Mouse (Mus musculus) intestine, embryonic 14.5 days (tissue): ENCODE measurements around the gene Fcgr3. TPM values are rescaled to one million over a fixed set of nuclear protein-coding genes. Genes with fewer than 3 reads are reported as not detected.
"Not testable (repeated sequence)": the region's sequence is repeated elsewhere in the genome, so short reads cannot be mapped to it uniquely, and the experiment has no call there.

Experiments used
- ATAC-seq: fragments of 200-750 bp; cut with Nextera tagmentation; replicated peaks from 2 replicates; pipeline ENCODE4 v1.8.0; 2017; ENCODE audit warnings: low read depth, moderate number of reproducible peaks, moderate TSS enrichment, moderate library complexity; ENCODE audit not compliant: low FRiP score, low TSS enrichment
- DNase-seq: peaks from one replicate; pipeline ENCODE4 v3.0.0-alpha.2; 2018; ENCODE audit warnings: low spot score
- H3K27ac ChIP-seq: fragments of 300-500 bp; sonication (generic); 2 replicates; pipeline ENCODE4 v1.5.1; 2014; ENCODE audit warnings: low read depth, mild to moderate bottlenecking, control low read depth
- H3K27me3 ChIP-seq: fragments of 300-500 bp; sonication (generic); replicated peaks from 2 replicates; pipeline ENCODE4 v1.6.1; 2014; ENCODE audit warnings: low read length, control low read depth; ENCODE audit not compliant: control insufficient read depth, insufficient read depth
- H3K36me3 ChIP-seq: fragments of 300-500 bp; sonication (generic); 2 replicates; pipeline ENCODE4 v1.6.1; 2014; ENCODE audit warnings: low read length, control low read depth; ENCODE audit not compliant: control insufficient read depth, insufficient read depth
- H3K4me1 ChIP-seq: fragments of 300-500 bp; sonication (generic); replicated peaks from 2 replicates; pipeline ENCODE4 v1.6.1; 2014; ENCODE audit warnings: low read length, control low read depth, mixed read lengths; ENCODE audit not compliant: control insufficient read depth, insufficient read depth
- H3K4me2 ChIP-seq: fragments of 300-500 bp; sonication (generic); 2 replicates; pipeline ENCODE4 v1.6.1; 2014; ENCODE audit warnings: low read length
- H3K4me3 ChIP-seq: fragments of 300-500 bp; sonication (generic); 2 replicates; pipeline ENCODE4 v1.5.1; 2014; ENCODE audit warnings: low read depth, low read length, control low read depth, mixed read lengths
- H3K9ac ChIP-seq: fragments of 300-500 bp; sonication (generic); 2 replicates; pipeline ENCODE4 v1.6.1; 2014; ENCODE audit warnings: mild to moderate bottlenecking, low read length
- H3K9me3 ChIP-seq: fragments of 300-500 bp; sonication (generic); 2 replicates; pipeline ENCODE4 v1.6.1; 2016; ENCODE audit warnings: low read length, control low read depth; ENCODE audit not compliant: control insufficient read depth
- WGBS: fragments of 180-500 bp; shearing (Covaris S2); extraction: QIAGEN DNeasy Blood & Tissue Kit; methylation state at CpG from one replicate; pipeline ENCODE4 v1.1.7; 2014; 5-methylcytosine and 5-hydroxymethylcytosine counted together
- polyA plus RNA-seq: library from polyadenylated mRNA; unstranded; fragments of >200 nt; fragmentation: Nextera tagmentation; extraction: Ambion mirVana; gene quantifications from 2 replicates; pipeline ENCODE4 v1.2.1, GENCODE M21; 2014

Fcgr3 gene
- polyA plus RNA-seq, 1 experiment from 2014 or later = 10.7 TPM

DNA sequence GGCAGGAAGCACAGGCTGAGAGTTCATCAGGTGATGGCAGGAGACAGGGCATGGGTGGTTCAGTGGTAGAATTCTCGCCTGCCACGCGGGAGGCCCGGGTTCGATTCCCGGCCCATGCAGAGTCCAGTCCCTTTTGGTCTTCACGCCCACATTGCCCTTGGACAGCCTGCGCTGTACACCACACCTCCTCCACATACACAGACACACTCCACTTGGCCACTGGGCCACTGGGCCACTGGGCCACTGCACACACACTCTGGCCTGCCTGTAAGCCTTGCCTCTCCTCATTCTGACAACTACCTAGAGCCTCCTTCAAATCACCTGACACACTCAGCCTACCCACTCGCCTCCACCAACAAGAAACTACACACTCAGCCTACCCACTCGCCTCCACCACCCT, 1.8 kb upstream of the Fcgr3 start:
- H3K27ac ChIP-seq, DNase-seq, H3K9ac ChIP-seq, H3K4me3 ChIP-seq, H3K4me2 ChIP-seq, H3K4me1 ChIP-seq, H3K9me3 ChIP-seq, H3K36me3 ChIP-seq: not testable (repeated sequence)
- 35% methylated on average over 2 of the region's 10 CpGs for WGBS
- peaks cover 32% of the 10 kb centered on the region for H3K27me3 ChIP-seq
- ATAC-seq = peak; percentile 34

DNA sequence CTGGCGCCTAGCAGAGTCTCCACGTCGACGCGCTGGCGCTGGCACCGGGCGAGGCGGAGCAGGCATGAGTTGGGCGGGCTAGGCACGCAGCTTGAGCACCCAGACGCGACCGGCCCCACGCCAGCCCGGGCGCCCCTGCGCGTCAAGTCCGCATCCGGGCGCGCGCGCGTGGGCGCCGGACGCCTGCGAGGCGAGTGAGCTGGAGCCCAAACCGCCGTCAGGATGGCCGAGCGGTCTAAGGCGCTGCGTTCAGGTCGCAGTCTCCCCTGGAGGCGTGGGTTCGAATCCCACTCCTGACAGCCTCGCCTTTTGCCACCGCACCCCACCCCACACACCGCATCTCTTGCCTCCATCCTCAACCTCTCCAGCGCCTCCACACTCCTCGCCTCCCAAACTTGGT, 1.0 kb upstream of the Fcgr3 start:
- H3K36me3 ChIP-seq, H3K4me1 ChIP-seq, H3K9me3 ChIP-seq, DNase-seq, H3K9ac ChIP-seq, H3K27ac ChIP-seq: not testable (repeated sequence)
- 6% methylated on average over 26 of the region's 45 CpGs for WGBS
- peak overlapping the region; percentile 17; the same call in 1 of the 2 replicates for H3K4me3 ChIP-seq
- peaks cover 29% of the 10 kb centered on the region for H3K27me3 ChIP-seq
- H3K4me2 ChIP-seq = peak overlapping the region; percentile 40
- peak; percentile 7 for ATAC-seq

DNA sequence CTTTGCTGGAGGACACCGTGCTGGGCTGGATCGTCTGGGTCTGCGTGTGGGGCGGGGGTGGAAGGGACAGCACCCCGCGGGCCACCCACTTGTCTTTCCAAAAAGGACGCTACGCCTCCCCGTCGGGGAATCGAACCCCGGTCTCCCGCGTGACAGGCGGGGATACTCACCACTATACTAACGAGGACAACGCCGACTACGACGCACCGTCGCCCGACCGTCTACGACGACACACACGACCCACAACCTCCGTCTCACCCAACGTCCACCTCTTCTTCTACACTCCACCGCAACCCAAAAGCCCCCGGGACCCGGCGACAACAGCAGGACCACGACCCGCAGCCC, 480 bp upstream of the Fcgr3 start:
- peak; percentile 55 for ATAC-seq
- not testable (repeated sequence) for H3K36me3 ChIP-seq, DNase-seq, H3K9ac ChIP-seq, H3K4me1 ChIP-seq, H3K27ac ChIP-seq, H3K9me3 ChIP-seq
- peak overlapping the region; percentile 36 for H3K4me2 ChIP-seq
- H3K27me3 ChIP-seq = peaks cover 28% of the 10 kb centered on the region
- 2% methylated on average over 15 of the region's 35 CpGs for WGBS
- peak overlapping the region; percentile 27; the same call in 1 of the 2 replicates for H3K4me3 ChIP-seq

DNA sequence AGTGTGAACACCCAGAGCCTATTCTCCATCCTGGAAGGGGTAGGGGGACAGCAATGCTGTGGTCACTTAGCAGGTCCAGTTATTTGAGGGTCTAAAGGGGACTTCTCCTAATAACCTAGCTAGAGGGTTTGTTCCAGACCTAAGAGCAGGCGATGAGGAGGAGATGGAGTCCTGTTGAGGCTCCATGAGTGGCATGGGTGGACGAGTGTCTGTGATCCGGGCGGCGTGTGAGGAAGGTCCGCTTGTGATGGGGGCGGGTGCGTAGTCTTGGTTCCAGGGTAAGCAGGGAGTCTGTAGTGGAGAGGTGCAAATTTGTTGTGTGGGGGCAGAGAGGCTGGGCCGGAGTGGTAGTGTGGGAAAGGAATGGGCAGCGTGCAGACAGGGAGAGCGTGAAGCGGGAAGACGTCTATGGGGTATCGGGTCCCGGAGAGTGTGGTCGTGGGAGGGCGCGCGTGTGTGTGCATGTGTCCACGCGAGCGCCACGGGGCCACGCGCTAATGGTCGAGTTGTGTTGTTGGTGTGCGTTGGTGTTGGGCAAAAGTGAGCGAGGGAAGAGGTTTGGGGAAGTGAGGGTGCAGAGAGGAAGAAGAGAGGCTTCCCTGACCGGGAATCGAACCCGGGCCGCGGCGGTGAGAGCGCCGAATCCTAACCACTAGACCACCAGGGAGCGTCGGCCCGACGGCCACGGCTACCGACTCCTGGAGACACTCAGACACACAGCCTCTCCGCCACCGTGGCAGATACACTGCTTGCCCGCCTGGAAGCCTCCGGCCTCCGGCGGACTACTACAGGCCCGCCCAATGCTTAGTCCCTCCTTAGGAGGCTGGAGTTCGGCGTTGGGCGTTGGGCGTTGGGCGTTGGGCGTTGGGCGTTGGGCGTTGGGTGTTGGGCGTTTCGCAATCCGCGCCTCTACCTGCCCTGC, 905 bp downstream of the Fcgr3 start:
- not testable (repeated sequence) for H3K9ac ChIP-seq, H3K36me3 ChIP-seq, H3K4me1 ChIP-seq, H3K9me3 ChIP-seq, H3K27ac ChIP-seq
- Histone ChIP-seq H3K4me3 (peak overlapping the region; percentile 26), H3K4me2 (peak overlapping the region; percentile 36), H3K27me3 (peaks cover 19% of the 10 kb centered on the region)
- 8% methylated on average over 36 of the region's 61 CpGs for WGBS
- DNase-seq = peak; percentile 89
- peak; percentile 79 for ATAC-seq

DNA sequence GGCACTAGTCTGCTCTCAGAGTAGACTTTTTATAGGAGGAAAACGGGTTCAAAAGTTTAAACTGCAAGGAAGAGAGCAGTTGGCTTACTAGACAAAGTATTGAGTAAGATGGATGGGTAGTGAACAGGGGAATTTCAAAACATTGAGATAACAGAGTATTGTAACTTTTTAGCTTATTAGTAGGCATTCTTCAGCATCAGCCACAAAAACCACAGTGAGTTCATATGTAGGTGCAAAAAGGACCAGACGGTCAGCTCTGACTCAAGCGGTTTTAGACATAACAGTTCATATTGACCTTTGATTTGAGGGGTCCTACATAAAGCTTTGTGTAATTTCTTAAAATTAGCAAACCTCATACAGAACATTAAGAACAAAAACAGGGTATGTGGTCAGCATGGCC, 3.2 kb downstream of the Fcgr3 start:
- H3K4me2 ChIP-seq = no peak overlapping the region
- WGBS = 83% methylated on average over 3 of the region's 3 CpGs
- H3K27me3 ChIP-seq = peaks cover 15% of the 10 kb centered on the region
- no peak overlapping the region for H3K27ac ChIP-seq
- no peak for ATAC-seq
- H3K9ac ChIP-seq = no peak overlapping the region
- H3K4me3 ChIP-seq = no peak overlapping the region
- DNase-seq = no peak
- no peaks in the 10 kb centered on the region for H3K4me1 ChIP-seq
- H3K36me3 ChIP-seq = no peaks in the 10 kb centered on the region
- H3K9me3 ChIP-seq = no peaks in the 10 kb centered on the region

DNA sequence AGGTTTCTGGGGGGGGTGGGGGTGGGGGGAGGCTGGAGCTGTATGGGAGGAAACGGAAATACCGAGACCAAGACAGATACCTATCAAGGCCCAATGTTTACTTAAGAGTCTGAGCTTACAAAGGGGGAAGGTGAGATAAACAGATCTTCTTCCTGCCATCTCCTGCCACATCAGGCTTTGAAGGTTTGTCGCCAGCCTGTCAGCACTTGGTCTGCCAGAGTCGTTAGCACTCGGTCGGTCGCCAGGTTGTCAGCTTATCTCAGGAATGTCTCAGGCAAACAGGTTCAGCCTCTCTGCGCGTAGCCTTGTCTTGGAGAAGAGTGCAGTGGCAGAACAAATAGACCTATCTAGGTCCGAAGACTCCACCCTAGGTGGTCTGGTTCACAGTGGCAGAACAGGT, 4.3 kb downstream of the Fcgr3 start:
- Histone ChIP-seq H3K27me3 (peaks cover 12% of the 10 kb centered on the region), H3K36me3 (no peaks in the 10 kb centered on the region), H3K4me1 (no peaks in the 10 kb centered on the region), H3K9ac (no peak overlapping the region), H3K4me2 (peak overlapping the region; percentile 22), H3K9me3 (no peaks in the 10 kb centered on the region), H3K27ac (peak overlapping the region; percentile 14; the same call in 1 of the 2 replicates), H3K4me3 (0 out of 2 replicates have a peak overlapping the region, but pooled peaks have one; percentile 2)
- DNase-seq (peak; percentile 72), ATAC-seq (no peak)
- WGBS = 27% methylated on average over 10 of the region's 10 CpGs

DNA sequence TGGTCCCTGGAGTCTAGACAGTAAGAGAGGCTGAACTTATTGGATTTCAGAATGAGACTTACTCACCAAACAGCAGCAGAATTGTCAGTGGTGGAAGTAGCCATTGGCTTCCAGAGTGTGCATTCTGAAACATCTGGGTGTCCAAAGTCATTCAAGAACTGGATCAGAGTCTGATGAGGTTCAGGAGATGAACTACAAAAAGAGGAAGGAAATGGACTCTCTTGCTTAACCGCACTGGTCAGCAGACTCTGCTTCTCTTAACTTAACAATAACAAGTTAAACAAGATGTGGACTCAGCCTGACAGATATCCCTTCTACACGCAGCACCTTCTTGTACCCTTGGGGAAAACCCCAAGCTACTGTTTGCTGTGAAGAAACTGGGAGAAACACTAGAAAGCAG, 5.5 kb downstream of the Fcgr3 start:
- WGBS = 65% methylated on average over 2 of the region's 2 CpGs
- Histone ChIP-seq H3K4me2 (0 out of 2 replicates have a peak overlapping the region, but pooled peaks have one; percentile 8), H3K4me3 (no peak overlapping the region), H3K27me3 (peaks cover 4% of the 10 kb centered on the region), H3K36me3 (no peaks in the 10 kb centered on the region), H3K9ac (no peak overlapping the region), H3K4me1 (no peaks in the 10 kb centered on the region), H3K9me3 (no peaks in the 10 kb centered on the region), H3K27ac (no peak overlapping the region)
- ATAC-seq = no peak
- DNase-seq = no peak

DNA sequence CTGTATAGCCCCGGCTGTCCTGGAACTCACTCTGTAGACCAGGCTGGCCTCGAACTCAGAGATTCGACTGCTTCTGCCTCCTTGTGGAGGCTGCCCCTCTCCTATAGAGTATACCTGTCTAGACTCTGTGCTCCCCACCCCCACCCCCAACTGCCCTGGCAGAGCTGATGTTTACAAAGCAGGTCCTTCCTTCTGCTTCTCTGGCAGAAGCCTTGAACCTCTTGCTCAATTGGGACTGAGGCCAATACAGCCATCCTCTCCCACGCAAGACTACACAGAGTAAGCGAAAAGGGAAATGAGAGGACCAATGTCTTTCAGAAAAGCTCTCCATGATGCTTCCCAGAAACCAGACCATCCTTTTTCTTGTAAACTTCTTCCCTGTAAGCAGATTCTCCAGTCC, 7.5 kb downstream of the Fcgr3 start:
- H3K27me3 ChIP-seq = no peaks in the 10 kb centered on the region
- WGBS = 83% methylated on average over 5 of the region's 5 CpGs
- no peak for ATAC-seq

DNA sequence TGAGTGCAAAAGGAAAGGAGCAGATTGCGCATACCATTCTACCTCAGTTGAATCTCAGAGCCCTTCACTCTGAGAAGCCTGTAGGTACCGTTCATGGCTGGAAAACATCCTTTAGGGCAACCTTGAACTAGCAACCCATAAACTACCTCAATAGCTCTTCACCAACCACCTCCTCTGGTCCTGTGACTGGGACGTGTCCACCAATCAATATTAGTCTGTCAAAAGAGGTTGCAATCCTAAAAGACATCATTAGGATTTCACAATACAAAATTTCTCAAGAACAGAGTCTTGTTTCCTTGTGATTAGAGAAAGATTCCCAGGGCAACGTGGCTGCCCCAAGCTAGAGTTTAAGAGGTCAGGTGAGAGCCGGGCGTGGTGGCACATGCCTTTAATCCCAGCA, 11.4 kb downstream of the Fcgr3 start:
- no peaks in the 10 kb centered on the region for H3K36me3 ChIP-seq
- no peak overlapping the region for H3K9ac ChIP-seq
- DNase-seq = no peak
- H3K27ac ChIP-seq = no peak overlapping the region
- ATAC-seq = no peak
- no peak overlapping the region for H3K4me3 ChIP-seq
- no peaks in the 10 kb centered on the region for H3K4me1 ChIP-seq
- no peaks in the 10 kb centered on the region for H3K27me3 ChIP-seq
- no peaks in the 10 kb centered on the region for H3K9me3 ChIP-seq
- 90% methylated on average over 6 of the region's 6 CpGs for WGBS
- H3K4me2 ChIP-seq = no peak overlapping the region

More for the DNA sequence above, 7.5 kb downstream of the Fcgr3 start:
- Histone ChIP-seq H3K4me3 (no peak overlapping the region), H3K9me3 (no peaks in the 10 kb centered on the region), H3K36me3 (no peaks in the 10 kb centered on the region), H3K4me2 (no peak overlapping the region), H3K9ac (no peak overlapping the region), H3K27ac (no peak overlapping the region), H3K4me1 (no peaks in the 10 kb centered on the region)
- no peak for DNase-seq
